Mouse (Mus musculus): ENCODE measurements around the gene Gabbr2. TPM values are rescaled to one million over a fixed set of nuclear protein-coding genes. Genes with fewer than 3 reads are reported as not detected.

Gene Gabbr2
- polyA plus RNA-seq, 1 experiment from 2014 or later = 0.09 TPM

GRCm38 (mm10) chr4:46928112-46928511, 63.6 kb downstream of the Gabbr2 start:
- Histone ChIP-seq H3K4me3 (ENCODE audit: low read depth, low read length) (no peak overlapping the region), H3K27ac (ENCODE audit: low read length) (no peak overlapping the region)
- 72% methylated on average over 3 of the region's 3 CpGs for WGBS

GRCm38 (mm10) chr4:46919144-46919543, 72.5 kb downstream of the Gabbr2 start:
- Histone ChIP-seq H3K4me2 (replicated peaks; ENCODE audit: low read depth, low read length) (no peak overlapping the region), H3K4me3 (ENCODE audit: low read depth, low read length) (no peak overlapping the region), H3K9me3 (ENCODE audit: control insufficient read depth, low read depth, low read length) (no peaks in the 10 kb centered on the region), H3K9ac (replicated peaks; ENCODE audit: low read depth, low read length) (no peak overlapping the region), H3K27ac (ENCODE audit: low read length) (no peak overlapping the region), H3K27me3 (ENCODE audit: control insufficient read depth, insufficient read depth, low read length) (no peaks in the 10 kb centered on the region), H3K4me1 (ENCODE audit: control insufficient read depth, insufficient read depth, low read length) (no peaks in the 10 kb centered on the region), H3K36me3 (ENCODE audit: control insufficient read depth, insufficient read depth, low read length) (no peaks in the 10 kb centered on the region)
- WGBS = 54% methylated on average over 8 of the region's 8 CpGs
- ATAC-seq (ENCODE audit: insufficient number of reproducible peaks, insufficient read depth, low FRiP score, low read depth) = no peak

More at GRCm38 (mm10) chr4:46928112-46928511, 63.6 kb downstream of the Gabbr2 start:
- no peaks in the 10 kb centered on the region for H3K36me3 ChIP-seq (ENCODE audit: control insufficient read depth, insufficient read depth, low read length)
- H3K9me3 ChIP-seq (ENCODE audit: control insufficient read depth, low read depth, low read length) = no peaks in the 10 kb centered on the region
- ATAC-seq (ENCODE audit: insufficient number of reproducible peaks, insufficient read depth, low FRiP score, low read depth) = no peak
- no peaks in the 10 kb centered on the region for H3K27me3 ChIP-seq (ENCODE audit: control insufficient read depth, insufficient read depth, low read length)
- H3K4me2 ChIP-seq (replicated peaks; ENCODE audit: low read depth, low read length) = no peak overlapping the region
- H3K9ac ChIP-seq (replicated peaks; ENCODE audit: low read depth, low read length) = no peak overlapping the region
- no peaks in the 10 kb centered on the region for H3K4me1 ChIP-seq (ENCODE audit: control insufficient read depth, insufficient read depth, low read length)

GRCm38 (mm10) chr4:46916786-46917185, 74.9 kb downstream of the Gabbr2 start:
- no peaks in the 10 kb centered on the region for H3K4me1 ChIP-seq (ENCODE audit: control insufficient read depth, insufficient read depth, low read length)
- H3K9ac ChIP-seq (replicated peaks; ENCODE audit: low read depth, low read length) = no peak overlapping the region
- ATAC-seq (ENCODE audit: insufficient number of reproducible peaks, insufficient read depth, low FRiP score, low read depth) = no peak
- no peak overlapping the region for H3K4me2 ChIP-seq (replicated peaks; ENCODE audit: low read depth, low read length)
- no peaks in the 10 kb centered on the region for H3K27me3 ChIP-seq (ENCODE audit: control insufficient read depth, insufficient read depth, low read length)
- H3K9me3 ChIP-seq (ENCODE audit: control insufficient read depth, low read depth, low read length) = no peaks in the 10 kb centered on the region
- WGBS = 83% methylated on average over 6 of the region's 6 CpGs
- H3K27ac ChIP-seq (ENCODE audit: low read length) = no peak overlapping the region
- H3K4me3 ChIP-seq (ENCODE audit: low read depth, low read length) = no peak overlapping the region
- no peaks in the 10 kb centered on the region for H3K36me3 ChIP-seq (ENCODE audit: control insufficient read depth, insufficient read depth, low read length)

GRCm38 (mm10) chr4:46915934-46916333, 75.7 kb downstream of the Gabbr2 start:
- 80% methylated on average over 12 of the region's 12 CpGs for WGBS
- Histone ChIP-seq H3K4me3 (ENCODE audit: low read depth, low read length) (no peak overlapping the region), H3K27me3 (ENCODE audit: control insufficient read depth, insufficient read depth, low read length) (no peaks in the 10 kb centered on the region), H3K4me1 (ENCODE audit: control insufficient read depth, insufficient read depth, low read length) (no peaks in the 10 kb centered on the region), H3K9ac (replicated peaks; ENCODE audit: low read depth, low read length) (no peak overlapping the region), H3K4me2 (replicated peaks; ENCODE audit: low read depth, low read length) (no peak overlapping the region), H3K27ac (ENCODE audit: low read length) (no peak overlapping the region), H3K36me3 (ENCODE audit: control insufficient read depth, insufficient read depth, low read length) (no peaks in the 10 kb centered on the region), H3K9me3 (ENCODE audit: control insufficient read depth, low read depth, low read length) (no peaks in the 10 kb centered on the region)
- no peak for ATAC-seq (ENCODE audit: insufficient number of reproducible peaks, insufficient read depth, low FRiP score, low read depth)

GRCm38 (mm10) chr4:46915476-46915875, 76.2 kb downstream of the Gabbr2 start:
- H3K27me3 ChIP-seq (ENCODE audit: control insufficient read depth, insufficient read depth, low read length) = no peaks in the 10 kb centered on the region
- H3K27ac ChIP-seq (ENCODE audit: low read length) = no peak overlapping the region
- WGBS = 88% methylated on average over 14 of the region's 14 CpGs
- no peaks in the 10 kb centered on the region for H3K4me1 ChIP-seq (ENCODE audit: control insufficient read depth, insufficient read depth, low read length)
- H3K9me3 ChIP-seq (ENCODE audit: control insufficient read depth, low read depth, low read length) = no peaks in the 10 kb centered on the region
- no peak overlapping the region for H3K9ac ChIP-seq (replicated peaks; ENCODE audit: low read depth, low read length)
- H3K4me3 ChIP-seq (ENCODE audit: low read depth, low read length) = no peak overlapping the region
- H3K4me2 ChIP-seq (replicated peaks; ENCODE audit: low read depth, low read length) = no peak overlapping the region
- H3K36me3 ChIP-seq (ENCODE audit: control insufficient read depth, insufficient read depth, low read length) = no peaks in the 10 kb centered on the region
- ATAC-seq (ENCODE audit: insufficient number of reproducible peaks, insufficient read depth, low FRiP score, low read depth) = no peak

GRCm38 (mm10) chr4:46914606-46915005, 77.1 kb downstream of the Gabbr2 start:
- no peak overlapping the region for H3K27ac ChIP-seq (ENCODE audit: low read length)
- ATAC-seq (ENCODE audit: insufficient number of reproducible peaks, insufficient read depth, low FRiP score, low read depth) = no peak
- H3K4me1 ChIP-seq (ENCODE audit: control insufficient read depth, insufficient read depth, low read length) = no peaks in the 10 kb centered on the region
- no peak overlapping the region for H3K4me3 ChIP-seq (ENCODE audit: low read depth, low read length)
- H3K27me3 ChIP-seq (ENCODE audit: control insufficient read depth, insufficient read depth, low read length) = no peaks in the 10 kb centered on the region
- no peak overlapping the region for H3K4me2 ChIP-seq (replicated peaks; ENCODE audit: low read depth, low read length)
- H3K9me3 ChIP-seq (ENCODE audit: control insufficient read depth, low read depth, low read length) = no peaks in the 10 kb centered on the region
- no peak overlapping the region for H3K9ac ChIP-seq (replicated peaks; ENCODE audit: low read depth, low read length)
- H3K36me3 ChIP-seq (ENCODE audit: control insufficient read depth, insufficient read depth, low read length) = no peaks in the 10 kb centered on the region
- 91% methylated on average over 6 of the region's 6 CpGs for WGBS

GRCm38 (mm10) chr4:46906036-46906691, 85.5 kb downstream of the Gabbr2 start:
- no peaks in the 10 kb centered on the region for H3K4me1 ChIP-seq (ENCODE audit: control insufficient read depth, insufficient read depth, low read length)
- no peaks in the 10 kb centered on the region for H3K36me3 ChIP-seq (ENCODE audit: control insufficient read depth, insufficient read depth, low read length)
- no peak overlapping the region for H3K27ac ChIP-seq (ENCODE audit: low read length)
- WGBS = 65% methylated on average over 3 of the region's 3 CpGs
- H3K4me2 ChIP-seq (replicated peaks; ENCODE audit: low read depth, low read length) = no peak overlapping the region
- no peak overlapping the region for H3K9ac ChIP-seq (replicated peaks; ENCODE audit: low read depth, low read length)
- H3K9me3 ChIP-seq (ENCODE audit: control insufficient read depth, low read depth, low read length) = no peaks in the 10 kb centered on the region
- no peak overlapping the region for H3K4me3 ChIP-seq (ENCODE audit: low read depth, low read length)
- no peak for ATAC-seq (ENCODE audit: insufficient number of reproducible peaks, insufficient read depth, low FRiP score, low read depth)
- H3K27me3 ChIP-seq (ENCODE audit: control insufficient read depth, insufficient read depth, low read length) = no peaks in the 10 kb centered on the region

GRCm38 (mm10) chr4:46905152-46905551, 86.5 kb downstream of the Gabbr2 start:
- Histone ChIP-seq H3K27me3 (ENCODE audit: control insufficient read depth, insufficient read depth, low read length) (no peaks in the 10 kb centered on the region), H3K9me3 (ENCODE audit: control insufficient read depth, low read depth, low read length) (no peaks in the 10 kb centered on the region), H3K27ac (ENCODE audit: low read length) (no peak overlapping the region), H3K4me2 (replicated peaks; ENCODE audit: low read depth, low read length) (no peak overlapping the region), H3K9ac (replicated peaks; ENCODE audit: low read depth, low read length) (no peak overlapping the region), H3K4me1 (ENCODE audit: control insufficient read depth, insufficient read depth, low read length) (no peaks in the 10 kb centered on the region), H3K36me3 (ENCODE audit: control insufficient read depth, insufficient read depth, low read length) (no peaks in the 10 kb centered on the region), H3K4me3 (ENCODE audit: low read depth, low read length) (no peak overlapping the region)
- 70% methylated on average over 3 of the region's 3 CpGs for WGBS
- ATAC-seq (ENCODE audit: insufficient number of reproducible peaks, insufficient read depth, low FRiP score, low read depth) = no peak

- no peaks in the 10 kb centered on the region for H3K27me3 ChIP-seq (ENCODE audit: control insufficient read depth, insufficient read depth, low read length)
- H3K9ac ChIP-seq (replicated peaks; ENCODE audit: low read depth, low read length) = no peak overlapping the region
- H3K9me3 ChIP-seq (ENCODE audit: control insufficient read depth, low read depth, low read length) = no peaks in the 10 kb centered on the region
- H3K36me3 ChIP-seq (ENCODE audit: control insufficient read depth, insufficient read depth, low read length) = no peaks in the 10 kb centered on the region
- ATAC-seq (ENCODE audit: insufficient number of reproducible peaks, insufficient read depth, low FRiP score, low read depth) = no peak
- 66% methylated on average over 12 of the region's 12 CpGs for WGBS
- no peak overlapping the region for H3K4me2 ChIP-seq (replicated peaks; ENCODE audit: low read depth, low read length)
- H3K4me1 ChIP-seq (ENCODE audit: control insufficient read depth, insufficient read depth, low read length) = no peaks in the 10 kb centered on the region
- no peak overlapping the region for H3K27ac ChIP-seq (ENCODE audit: low read length)
- H3K4me3 ChIP-seq (ENCODE audit: low read depth, low read length) = no peak overlapping the region
These were observed 87.5 kb downstream of the Gabbr2 start for GRCm38 (mm10) chr4:46904129-46904528.

Data from stomach, embryonic 14.5 days (tissue).